8 mouse cellular contexts compared by ENCODE assay signal in the genomic region with DNA sequence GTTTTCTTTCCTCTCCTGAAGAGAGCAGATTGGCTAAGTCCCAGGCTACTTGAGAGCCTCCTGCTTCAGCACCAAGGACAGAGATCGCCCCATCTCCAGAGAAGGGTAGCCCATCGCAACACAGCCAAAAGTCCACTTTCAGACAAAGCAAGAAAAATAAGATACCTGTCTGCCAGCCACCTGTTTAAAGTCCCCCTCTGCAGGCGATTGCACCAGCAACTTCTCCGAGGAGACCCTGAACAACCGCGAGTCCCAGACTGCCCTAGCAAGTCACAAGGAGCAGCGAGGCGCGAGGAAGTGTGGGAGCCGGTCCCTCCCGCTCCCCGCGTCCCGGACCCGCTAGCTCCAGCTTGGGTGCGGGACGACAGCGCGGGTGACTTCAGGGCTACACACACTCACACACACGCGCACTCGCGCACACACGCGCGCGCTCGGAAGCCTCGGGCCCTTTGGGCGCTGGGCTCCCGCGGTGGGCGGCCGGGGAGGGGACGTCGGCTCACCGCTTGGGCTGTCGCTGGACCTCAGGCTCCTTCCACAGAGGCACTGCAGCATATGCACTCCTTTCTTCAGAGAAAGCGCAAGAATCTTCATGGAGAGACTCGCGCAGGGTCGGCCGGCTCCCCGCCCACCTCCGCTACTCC.
DNase-seq lines count a peak whose midpoint lies in the region; ATAC-seq lines count a peak whose summit lies in the region.

No protein-coding gene starts in this region.

- no peaks in the 10 kb centered on the region for H3K4me1 ChIP-seq in midbrain, embryonic 14.5 days (ENCODE audit: control insufficient read depth, insufficient read depth, low read length)

- H3K27me3 ChIP-seq in midbrain, embryonic 14.5 days (ENCODE audit: control insufficient read depth, insufficient read depth, low read length): peaks cover 24% of the 10 kb centered on the region; the same call in 1 of the 2 replicates

- intact Hi-C loops in heart, postnatal 14 days (cut with DNase I): no loop called here

- DNase-seq in adrenal gland, adult (ENCODE audit: inconsistent age in 2 of 2, low spot score in 1 of 2): peak; percentile 18 to 74
- no peak for DNase-seq in adrenal gland, adult 8-10 months
- peak; percentile 16 for DNase-seq in 416B (ENCODE audit: low read depth)
- DNase-seq in heart, postnatal 14 days: peak; percentile 50 to 67
- peak; percentile 6 to 74 for DNase-seq in kidney, postnatal 36 days
- DNase-seq in midbrain, embryonic 14.5 days: peak; percentile 72
- peak; percentile 46 for DNase-seq in testis, postnatal 14 days (ENCODE audit: low spot score)

- H3K9ac ChIP-seq in midbrain, embryonic 14.5 days (replicated peaks; ENCODE audit: low read length): peak overlapping the region; percentile 51

- peak overlapping the region; percentile 71 for H3K4me3 ChIP-seq in midbrain, embryonic 14.5 days (replicated peaks; ENCODE audit: low read depth, low read length)

- WGBS in midbrain, embryonic 14.5 days: under 1% methylated on average over 45 of the region's 45 CpGs

- no peaks in the 10 kb centered on the region for H3K36me3 ChIP-seq in midbrain, embryonic 14.5 days (ENCODE audit: control insufficient read depth, insufficient read depth, low read length)

- no peak overlapping the region for H3K27ac ChIP-seq in midbrain, embryonic 14.5 days (replicated peaks; ENCODE audit: low read depth, low read length)

- peak; percentile 60 for ATAC-seq in common myeloid progenitor, adult 5-6 weeks (replicated peaks; ENCODE audit: low read depth, poor library complexity, severe bottlenecking)
- ATAC-seq in midbrain, embryonic 14.5 days (ENCODE audit: low FRiP score, low TSS enrichment): peak; percentile 72

- no peaks in the 10 kb centered on the region for H3K9me3 ChIP-seq in midbrain, embryonic 14.5 days (ENCODE audit: control insufficient read depth, low read length)

- H3K4me2 ChIP-seq in midbrain, embryonic 14.5 days (ENCODE audit: low read length): peak overlapping the region; percentile 99
